Mouse (Mus musculus) lung, postnatal 0 days (tissue): Measurements from ENCODE around the gene Rhob.

ENCODE experiments used
- CTCF ChIP-seq: IDR thresholded peaks from 2 replicates; pipeline ENCODE4 v1.5.1; 2016; ENCODE audit warnings: antibody characterized with exemption, mild to moderate bottlenecking
- EP300 ChIP-seq: IDR thresholded peaks from 2 replicates; pipeline ENCODE4 v1.6.1; 2016; ENCODE audit warnings: antibody characterized with exemption, mild to moderate bottlenecking, control low read depth

DNA sequence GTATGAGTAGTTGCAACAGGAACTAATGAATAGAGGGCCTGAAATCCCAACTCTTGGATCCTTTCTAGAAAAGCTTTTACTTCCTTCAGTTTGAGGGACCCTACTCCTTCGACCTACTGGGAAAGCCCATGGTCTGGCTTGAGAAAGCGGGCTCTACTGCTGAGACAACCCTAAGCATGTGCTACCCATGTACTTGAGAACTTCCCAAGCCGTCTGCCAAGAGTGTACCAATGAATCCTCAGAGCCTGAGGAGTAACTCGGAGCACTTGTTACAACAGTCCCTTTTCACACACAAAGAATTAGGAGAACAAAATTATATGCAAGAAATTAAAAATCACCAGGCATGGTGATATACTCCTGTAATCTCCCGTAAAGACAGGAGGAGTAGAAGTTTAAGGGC, 37.5 kb upstream of the Rhob start:
- TF ChIP-seq CTCF: no peak
- TF ChIP-seq EP300: no peak
